Mouse (Mus musculus) spleen, postnatal 14 days (tissue): ENCODE measurements at regions not wholly inside any gene's neighbourhood (a gene's known extent, or its start where the extent isn't known, plus 50 kb on each side); places are given as distances from the start of the nearest gene placed in this dataset.
"Not testable (repeated sequence)": the region's sequence is repeated elsewhere in the genome, so short reads cannot be mapped to it uniquely, and the experiment has no call there.

Experiments used
- DNase-seq, 2 experiments: peaks; one replicate each; pipeline ENCODE4 v3.0.0; 2021 to 2022; ENCODE audit warnings: low spot score in 2 of 2

GRCm38 (mm10) chr1:161621291-161621690 is 126.8 kb downstream of the Tnfsf18 start:
- no peak for DNase-seq

- not testable (repeated sequence) for DNase-seq
These were observed 119.6 kb downstream of the Tnfsf18 start for GRCm38 (mm10) chr1:161614091-161614490.

GRCm38 (mm10) chr1:161613658-161614057 is 119.2 kb downstream of the Tnfsf18 start:
- DNase-seq: not testable (repeated sequence)

GRCm38 (mm10) chr1:161607446-161607845 is 113.0 kb downstream of the Tnfsf18 start:
- DNase-seq: no peak

- DNase-seq: no peak
These were observed 107.7 kb downstream of the Tnfsf18 start for GRCm38 (mm10) chr1:161602150-161602549.

- DNase-seq: no peak
These were observed 106.7 kb downstream of the Tnfsf18 start for GRCm38 (mm10) chr1:161601167-161601566.

GRCm38 (mm10) chr1:161598167-161598566 is 103.7 kb downstream of the Tnfsf18 start:
- no peak for DNase-seq

GRCm38 (mm10) chr1:161576530-161576929 is 82.1 kb downstream of the Tnfsf18 start:
- DNase-seq: no peak

GRCm38 (mm10) chr1:161575939-161576338 is 81.5 kb downstream of the Tnfsf18 start:
- DNase-seq: no peak

- DNase-seq: no peak
These were observed 80.7 kb downstream of the Tnfsf18 start for GRCm38 (mm10) chr1:161575171-161575570.

GRCm38 (mm10) chr1:161570762-161571161 is 76.3 kb downstream of the Tnfsf18 start:
- no peak for DNase-seq

GRCm38 (mm10) chr1:161567826-161568225 is 73.4 kb downstream of the Tnfsf18 start:
- DNase-seq: no peak

- DNase-seq: no peak
These were observed 65.9 kb downstream of the Tnfsf18 start for GRCm38 (mm10) chr1:161560368-161560767.
